Mouse (Mus musculus): ENCODE measurements at regions not wholly inside any gene's neighbourhood (a gene's known extent, or its start where the extent isn't known, plus 50 kb on each side); places are given as distances from the start of the nearest gene placed in this dataset.

GRCm38 (mm10) chr8:6963006-6963799 is 1697.8 kb downstream of the Efnb2 start:
- ATAC-seq (ENCODE audit: low FRiP score): no peak
- no peaks in the 10 kb centered on the region for H3K27me3 ChIP-seq (ENCODE audit: control insufficient read depth, insufficient read depth, low read length)
- no peak overlapping the region for H3K4me2 ChIP-seq (replicated peaks)
- no peak overlapping the region for H3K9ac ChIP-seq
- no peaks in the 10 kb centered on the region for H3K4me1 ChIP-seq (replicated peaks; ENCODE audit: control insufficient read depth, insufficient read depth, low read length)
- 83% methylated on average over 4 of the region's 4 CpGs for WGBS
- H3K9me3 ChIP-seq (ENCODE audit: control insufficient read depth, low read length): no peaks in the 10 kb centered on the region
- no peak overlapping the region for H3K4me3 ChIP-seq (replicated peaks; ENCODE audit: low read length)
- DNase-seq (ENCODE audit: low spot score): no peak
- H3K36me3 ChIP-seq (replicated peaks; ENCODE audit: control insufficient read depth, insufficient read depth): no peaks in the 10 kb centered on the region
- H3K27ac ChIP-seq: no peak overlapping the region

GRCm38 (mm10) chr8:6958086-6958485 is 1703.0 kb downstream of the Efnb2 start:
- ATAC-seq (ENCODE audit: low FRiP score): no peak
- DNase-seq (ENCODE audit: low spot score): no peak
- Histone ChIP-seq H3K9me3 (ENCODE audit: control insufficient read depth, low read length) (no peaks in the 10 kb centered on the region), H3K4me1 (replicated peaks; ENCODE audit: control insufficient read depth, insufficient read depth, low read length) (no peaks in the 10 kb centered on the region), H3K4me3 (replicated peaks; ENCODE audit: low read length) (no peak overlapping the region), H3K27ac (no peak overlapping the region), H3K27me3 (ENCODE audit: control insufficient read depth, insufficient read depth, low read length) (no peaks in the 10 kb centered on the region), H3K9ac (no peak overlapping the region), H3K4me2 (replicated peaks) (no peak overlapping the region), H3K36me3 (replicated peaks; ENCODE audit: control insufficient read depth, insufficient read depth) (no peaks in the 10 kb centered on the region)
- 87% methylated on average over 5 of the region's 5 CpGs for WGBS

- DNase-seq (ENCODE audit: low spot score) (no peak), ATAC-seq (ENCODE audit: low FRiP score) (no peak)
- Histone ChIP-seq H3K27ac (no peak overlapping the region), H3K9me3 (ENCODE audit: control insufficient read depth, low read length) (no peaks in the 10 kb centered on the region), H3K36me3 (replicated peaks; ENCODE audit: control insufficient read depth, insufficient read depth) (no peaks in the 10 kb centered on the region), H3K27me3 (ENCODE audit: control insufficient read depth, insufficient read depth, low read length) (no peaks in the 10 kb centered on the region), H3K4me2 (replicated peaks) (no peak overlapping the region), H3K4me1 (replicated peaks; ENCODE audit: control insufficient read depth, insufficient read depth, low read length) (no peaks in the 10 kb centered on the region), H3K9ac (no peak overlapping the region), H3K4me3 (replicated peaks; ENCODE audit: low read length) (no peak overlapping the region)
- 64% methylated on average over 7 of the region's 7 CpGs for WGBS
Measured at GRCm38 (mm10) chr8:6954251-6954650, 1706.8 kb downstream of the Efnb2 start.

- no peak overlapping the region for H3K4me3 ChIP-seq (replicated peaks; ENCODE audit: low read length)
- ATAC-seq (ENCODE audit: low FRiP score) (no peak), DNase-seq (ENCODE audit: low spot score) (no peak)
- 84% methylated on average over 1 of the region's 1 CpGs for WGBS
- no peaks in the 10 kb centered on the region for H3K27me3 ChIP-seq (ENCODE audit: control insufficient read depth, insufficient read depth, low read length)
- no peak overlapping the region for H3K9ac ChIP-seq
- H3K4me1 ChIP-seq (replicated peaks; ENCODE audit: control insufficient read depth, insufficient read depth, low read length): no peaks in the 10 kb centered on the region
- no peaks in the 10 kb centered on the region for H3K9me3 ChIP-seq (ENCODE audit: control insufficient read depth, low read length)
- H3K36me3 ChIP-seq (replicated peaks; ENCODE audit: control insufficient read depth, insufficient read depth): no peaks in the 10 kb centered on the region
- no peak overlapping the region for H3K4me2 ChIP-seq (replicated peaks)
- no peak overlapping the region for H3K27ac ChIP-seq
Measured at GRCm38 (mm10) chr8:6922467-6922866, 1738.6 kb downstream of the Efnb2 start.

GRCm38 (mm10) chr8:6907682-6908081 is 1753.4 kb downstream of the Efnb2 start:
- no peaks in the 10 kb centered on the region for H3K4me1 ChIP-seq (replicated peaks; ENCODE audit: control insufficient read depth, insufficient read depth, low read length)
- H3K9ac ChIP-seq: no peak overlapping the region
- no peak overlapping the region for H3K4me3 ChIP-seq (replicated peaks; ENCODE audit: low read length)
- no peaks in the 10 kb centered on the region for H3K27me3 ChIP-seq (ENCODE audit: control insufficient read depth, insufficient read depth, low read length)
- no peak overlapping the region for H3K27ac ChIP-seq
- no peak for ATAC-seq (ENCODE audit: low FRiP score)
- no peak for DNase-seq (ENCODE audit: low spot score)
- no peaks in the 10 kb centered on the region for H3K36me3 ChIP-seq (replicated peaks; ENCODE audit: control insufficient read depth, insufficient read depth)
- H3K4me2 ChIP-seq (replicated peaks): no peak overlapping the region
- H3K9me3 ChIP-seq (ENCODE audit: control insufficient read depth, low read length): no peaks in the 10 kb centered on the region
- 87% methylated on average over 3 of the region's 3 CpGs for WGBS

- no peaks in the 10 kb centered on the region for H3K27me3 ChIP-seq (ENCODE audit: control insufficient read depth, insufficient read depth, low read length)
- H3K9me3 ChIP-seq (ENCODE audit: control insufficient read depth, low read length): no peaks in the 10 kb centered on the region
- no peak overlapping the region for H3K4me3 ChIP-seq (replicated peaks; ENCODE audit: low read length)
- 87% methylated on average over 1 of the region's 1 CpGs for whole genome bisulfite sequencing
- H3K9ac ChIP-seq: no peak overlapping the region
- H3K4me1 ChIP-seq (replicated peaks; ENCODE audit: control insufficient read depth, insufficient read depth, low read length): no peaks in the 10 kb centered on the region
- no peak overlapping the region for H3K27ac ChIP-seq
- DNase-seq (ENCODE audit: low spot score): no peak
- no peak for ATAC-seq (ENCODE audit: low FRiP score)
- no peaks in the 10 kb centered on the region for H3K36me3 ChIP-seq (replicated peaks; ENCODE audit: control insufficient read depth, insufficient read depth)
- no peak overlapping the region for H3K4me2 ChIP-seq (replicated peaks)
Measured at GRCm38 (mm10) chr8:6891456-6891855, 1769.6 kb downstream of the Efnb2 start.

- Histone ChIP-seq H3K36me3 (replicated peaks; ENCODE audit: control insufficient read depth, insufficient read depth) (no peaks in the 10 kb centered on the region), H3K4me2 (replicated peaks) (no peak overlapping the region), H3K9me3 (ENCODE audit: control insufficient read depth, low read length) (no peaks in the 10 kb centered on the region), H3K9ac (no peak overlapping the region), H3K27me3 (ENCODE audit: control insufficient read depth, insufficient read depth, low read length) (no peaks in the 10 kb centered on the region), H3K27ac (no peak overlapping the region), H3K4me1 (replicated peaks; ENCODE audit: control insufficient read depth, insufficient read depth, low read length) (no peaks in the 10 kb centered on the region), H3K4me3 (replicated peaks; ENCODE audit: low read length) (no peak overlapping the region)
- ATAC-seq (ENCODE audit: low FRiP score): no peak
- no peak for DNase-seq (ENCODE audit: low spot score)
- 90% methylated on average over 5 of the region's 5 CpGs for WGBS
Measured at GRCm38 (mm10) chr8:6886779-6887402, 1774.2 kb downstream of the Efnb2 start.

- ATAC-seq (ENCODE audit: low FRiP score): no peak
Measured at GRCm38 (mm10) chr8:6884828-6885227, 1776.2 kb downstream of the Efnb2 start.

GRCm38 (mm10) chr8:6882626-6883025 is 1777.5 kb upstream of the Slc10a2 start:
- Histone ChIP-seq H3K4me3 (replicated peaks; ENCODE audit: low read length) (no peak overlapping the region), H3K4me2 (replicated peaks) (no peak overlapping the region), H3K9me3 (ENCODE audit: control insufficient read depth, low read length) (no peaks in the 10 kb centered on the region), H3K27me3 (ENCODE audit: control insufficient read depth, insufficient read depth, low read length) (no peaks in the 10 kb centered on the region), H3K27ac (no peak overlapping the region), H3K9ac (no peak overlapping the region), H3K4me1 (replicated peaks; ENCODE audit: control insufficient read depth, insufficient read depth, low read length) (no peaks in the 10 kb centered on the region), H3K36me3 (replicated peaks; ENCODE audit: control insufficient read depth, insufficient read depth) (no peaks in the 10 kb centered on the region)
- DNase-seq (ENCODE audit: low spot score): no peak
- no peak for ATAC-seq (ENCODE audit: low FRiP score)
- WGBS: 89% methylated on average over 4 of the region's 4 CpGs

More at GRCm38 (mm10) chr8:6884828-6885227, 1776.2 kb downstream of the Efnb2 start:
- no peak for DNase-seq (ENCODE audit: low spot score)
- H3K27ac ChIP-seq: no peak overlapping the region
- H3K9me3 ChIP-seq (ENCODE audit: control insufficient read depth, low read length): no peaks in the 10 kb centered on the region
- H3K4me1 ChIP-seq (replicated peaks; ENCODE audit: control insufficient read depth, insufficient read depth, low read length): no peaks in the 10 kb centered on the region
- H3K36me3 ChIP-seq (replicated peaks; ENCODE audit: control insufficient read depth, insufficient read depth): no peaks in the 10 kb centered on the region
- no peak overlapping the region for H3K4me2 ChIP-seq (replicated peaks)
- H3K9ac ChIP-seq: no peak overlapping the region
- H3K27me3 ChIP-seq (ENCODE audit: control insufficient read depth, insufficient read depth, low read length): no peaks in the 10 kb centered on the region
- H3K4me3 ChIP-seq (replicated peaks; ENCODE audit: low read length): no peak overlapping the region
